Mouse (Mus musculus) midbrain, postnatal 0 days (tissue): Measurements from ENCODE around the gene St5. TPM values are rescaled to one million over a fixed set of nuclear protein-coding genes. Genes with fewer than 3 reads are reported as not detected.

Experiments used
- ATAC-seq: fragments of 200-750 bp; cut with Nextera tagmentation; 2 replicates; pipeline ENCODE4 v1.8.0; 2017; ENCODE audit warnings: moderate number of reproducible peaks, mild to moderate bottlenecking, moderate TSS enrichment, moderate library complexity; ENCODE audit not compliant: low FRiP score
- DNase-seq: peaks from one replicate; pipeline ENCODE4 v3.0.0-alpha.2; 2015; ENCODE audit warnings: low spot score
- H3K27ac ChIP-seq: fragments of 300-500 bp; sonication (generic); 2 replicates; pipeline ENCODE4 v1.5.1; 2014; ENCODE audit warnings: low read depth, mild to moderate bottlenecking, low read length, mixed read lengths
- H3K27me3 ChIP-seq: fragments of 300-500 bp; sonication (generic); 2 replicates; pipeline ENCODE4 v1.6.1; 2014; ENCODE audit warnings: low read length, control low read depth, mixed read lengths; ENCODE audit not compliant: insufficient read depth
- H3K36me3 ChIP-seq: fragments of 300-500 bp; sonication (generic); 2 replicates; pipeline ENCODE4 v1.6.1; 2014; ENCODE audit warnings: low read length, control low read depth, mixed read lengths; ENCODE audit not compliant: insufficient read depth
- H3K4me1 ChIP-seq: fragments of 300-500 bp; sonication (generic); 2 replicates; pipeline ENCODE4 v1.6.1; 2014; ENCODE audit warnings: mild to moderate bottlenecking, control low read depth, antibody characterized with exemption, low read length, mixed read lengths; ENCODE audit not compliant: insufficient read depth
- H3K4me2 ChIP-seq: fragments of 300-500 bp; sonication (generic); 2 replicates; pipeline ENCODE4 v1.6.1; 2014; ENCODE audit warnings: low read depth, mild to moderate bottlenecking, low read length, mixed read lengths; ENCODE audit not compliant: poor library complexity, severe bottlenecking
- H3K4me3 ChIP-seq: fragments of 300-500 bp; sonication (generic); 2 replicates; pipeline ENCODE4 v1.5.1; 2014; ENCODE audit warnings: low read depth, mild to moderate bottlenecking, low read length, moderate library complexity
- H3K9ac ChIP-seq: fragments of 300-500 bp; sonication (generic); replicated peaks from 2 replicates; pipeline ENCODE4 v1.6.1; 2014; ENCODE audit warnings: mild to moderate bottlenecking, low read length, moderate library complexity, mixed read lengths; ENCODE audit not compliant: poor library complexity, severe bottlenecking
- H3K9me3 ChIP-seq: fragments of 300-500 bp; sonication (generic); 2 replicates; pipeline ENCODE4 v1.6.1; 2016; ENCODE audit warnings: low read length, control low read depth
- CTCF ChIP-seq: IDR thresholded peaks from 2 replicates; pipeline ENCODE4 v1.5.1; 2016; ENCODE audit warnings: antibody characterized with exemption, mild to moderate bottlenecking
- WGBS: fragments of 180-500 bp; shearing (Covaris S2); extraction: QIAGEN DNeasy Blood & Tissue Kit; methylation state at CpG from one replicate; pipeline ENCODE4 v1.1.7; 2014; 5-methylcytosine and 5-hydroxymethylcytosine counted together
- polyA plus RNA-seq: library from polyadenylated mRNA; unstranded; fragments of >200 nt; fragmentation: Nextera tagmentation; extraction: Ambion mirVana; gene quantifications from 2 replicates; pipeline ENCODE4 v1.2.1, GENCODE M21; 2015
- total RNA-seq: library from RNA; depleted of rRNA; stranded (reverse); fragments of >200 nt; gene quantifications from 2 replicates; pipeline ENCODE4 v1.2.3, GENCODE M21; 2014

Gene St5
- total and polyA plus RNA-seq, 2 experiments from 2014 or later, result 14.4 to 48.3 TPM

DNA sequence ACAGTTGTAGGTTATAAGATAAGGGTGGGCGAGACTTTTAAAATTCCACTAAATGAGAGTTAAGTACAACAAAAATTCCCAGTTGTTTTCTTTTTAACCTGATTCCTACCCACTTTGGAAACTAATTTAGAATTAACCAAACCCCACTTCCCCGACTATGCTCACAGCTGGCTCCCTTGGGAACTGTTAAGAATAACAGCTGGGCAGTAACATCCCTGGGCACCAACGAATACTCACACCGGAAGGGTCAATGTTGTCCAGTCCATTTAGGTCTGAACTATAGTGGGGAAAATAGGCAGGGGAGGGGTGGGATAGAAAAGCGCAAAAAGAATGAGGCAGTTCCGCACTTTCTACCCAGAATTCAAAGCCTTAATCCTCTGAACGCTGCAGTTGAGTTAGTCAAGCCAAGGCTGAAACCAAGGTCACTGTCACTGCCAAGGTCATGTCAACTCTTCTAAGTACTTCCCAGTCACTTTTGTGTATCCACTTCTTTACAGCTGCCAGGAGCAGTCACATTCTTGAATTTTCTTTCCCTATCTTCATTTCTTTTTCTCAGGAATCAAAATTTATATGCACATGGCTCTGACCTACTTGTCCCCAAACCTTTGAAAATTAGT is 96.3 kb downstream of the St5 start:
- H3K9ac ChIP-seq, result no peak overlapping the region
- no peak for TF ChIP-seq CTCF
- H3K4me2 ChIP-seq, result no peak overlapping the region
- no peaks in the 10 kb centered on the region for H3K36me3 ChIP-seq
- H3K27ac ChIP-seq, result no peak overlapping the region
- no peak for DNase-seq
- no peaks in the 10 kb centered on the region for H3K27me3 ChIP-seq
- H3K4me3 ChIP-seq, result no peak overlapping the region
- 73% methylated on average over 7 of the region's 7 CpGs for WGBS
- H3K4me1 ChIP-seq, result peaks cover 3% of the 10 kb centered on the region; the same call in 1 of the 2 replicates
- H3K9me3 ChIP-seq, result no peaks in the 10 kb centered on the region
- ATAC-seq, result no peak

DNA sequence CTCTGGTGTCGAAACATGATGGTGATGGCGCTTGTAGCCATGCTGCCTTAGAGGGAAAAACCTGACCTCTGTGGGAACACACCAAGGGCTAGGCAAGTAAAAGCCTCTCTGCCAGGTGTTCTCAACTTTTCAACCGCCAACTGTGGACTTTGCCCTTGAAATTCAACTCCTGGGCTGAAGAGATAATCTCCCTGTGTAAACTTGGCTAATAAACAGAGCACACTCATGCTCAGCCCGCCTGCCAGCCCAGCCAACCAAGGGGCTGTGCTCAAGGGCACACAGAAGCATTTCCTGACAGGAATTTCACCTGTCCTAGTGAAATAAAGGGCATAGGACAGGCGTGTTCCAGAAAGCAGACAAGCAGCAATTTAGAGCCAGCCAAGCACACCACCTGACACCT is 100.8 kb downstream of the St5 start:
- Histone ChIP-seq H3K4me2 (no peak overlapping the region), H3K4me1 (0 out of 2 replicates have a peak, but pooled peaks cover 2% of the 10 kb centered on the region), H3K27ac (no peak overlapping the region), H3K36me3 (no peaks in the 10 kb centered on the region), H3K9me3 (no peaks in the 10 kb centered on the region), H3K27me3 (no peaks in the 10 kb centered on the region), H3K9ac (no peak overlapping the region), H3K4me3 (no peak overlapping the region)
- TF ChIP-seq CTCF, result no peak
- DNase-seq, result no peak
- ATAC-seq, result no peak
- 81% methylated on average over 5 of the region's 5 CpGs for WGBS

DNA sequence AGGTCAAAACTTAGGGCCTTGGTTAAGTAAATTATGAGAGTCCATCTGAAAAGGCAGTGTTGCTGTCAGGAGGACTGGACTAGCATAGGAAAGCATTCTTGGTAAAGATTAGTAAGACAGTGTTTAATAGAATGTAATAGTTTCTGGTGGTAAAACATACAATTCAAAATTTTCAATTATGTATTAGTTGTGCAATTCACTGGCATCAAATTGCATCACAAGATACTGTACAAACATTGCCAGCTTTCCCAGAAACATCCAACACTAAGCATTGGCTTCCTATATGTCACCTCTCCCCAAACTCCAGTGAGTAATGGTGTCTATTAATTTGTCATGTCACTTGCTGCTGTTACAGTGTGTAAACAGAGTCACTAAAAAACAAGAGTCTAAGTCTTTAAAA is 101.4 kb downstream of the St5 start:
- ATAC-seq (no peak), DNase-seq (no peak)
- no peak overlapping the region for H3K4me2 ChIP-seq
- H3K36me3 ChIP-seq, result no peaks in the 10 kb centered on the region
- H3K4me1 ChIP-seq, result no peaks in the 10 kb centered on the region
- TF ChIP-seq CTCF, result no peak
- no peak overlapping the region for H3K27ac ChIP-seq
- H3K9ac ChIP-seq, result no peak overlapping the region
- no peaks in the 10 kb centered on the region for H3K27me3 ChIP-seq
- no peaks in the 10 kb centered on the region for H3K9me3 ChIP-seq
- no peak overlapping the region for H3K4me3 ChIP-seq

DNA sequence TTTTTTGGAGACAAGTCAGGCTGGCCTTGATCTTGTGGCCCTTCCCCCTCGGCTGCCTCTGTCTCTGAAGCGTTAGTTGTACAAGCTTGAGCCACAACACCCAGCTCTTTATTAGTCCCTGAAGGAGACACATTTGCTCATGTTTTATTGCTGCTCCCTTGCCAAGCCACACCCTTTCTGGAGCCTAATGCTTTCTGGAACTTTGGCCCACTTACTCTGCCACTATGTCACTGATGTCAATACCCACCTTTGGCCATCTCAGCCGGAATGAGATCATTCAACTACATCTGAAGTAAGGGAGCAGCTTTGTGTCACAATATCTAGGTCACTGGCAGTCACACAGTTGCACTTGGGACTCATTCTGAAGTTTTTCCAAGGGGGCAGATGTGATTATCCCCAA is 102.7 kb downstream of the St5 start:
- no peak overlapping the region for H3K4me3 ChIP-seq
- H3K9me3 ChIP-seq, result no peaks in the 10 kb centered on the region
- no peak for TF ChIP-seq CTCF
- H3K36me3 ChIP-seq, result no peaks in the 10 kb centered on the region
- H3K4me1 ChIP-seq, result no peaks in the 10 kb centered on the region
- no peak overlapping the region for H3K4me2 ChIP-seq
- H3K9ac ChIP-seq, result no peak overlapping the region
- no peak for DNase-seq
- H3K27ac ChIP-seq, result no peak overlapping the region
- no peaks in the 10 kb centered on the region for H3K27me3 ChIP-seq
- ATAC-seq, result no peak
- WGBS, result 70% methylated on average over 3 of the region's 3 CpGs

DNA sequence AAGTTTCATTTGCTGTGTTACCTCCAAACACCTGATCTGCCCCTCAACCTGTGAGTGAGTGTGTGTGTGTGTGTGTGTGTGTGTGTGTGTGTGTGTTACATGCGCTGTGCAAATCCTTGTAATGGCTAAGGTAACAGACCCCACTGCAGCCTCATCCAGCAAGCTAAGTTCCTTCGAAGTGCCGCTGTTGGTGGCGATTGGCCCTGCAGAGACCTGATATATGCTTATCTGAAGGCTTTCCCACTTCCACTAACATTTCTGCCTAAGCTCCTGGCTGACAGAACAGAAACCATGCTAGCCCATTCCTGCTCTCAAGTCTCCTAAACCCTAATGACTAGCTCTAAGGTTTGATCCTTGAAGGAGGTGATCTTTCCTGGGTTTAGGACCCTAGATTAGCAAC is 103.4 kb downstream of the St5 start:
- WGBS, result 97% methylated on average over 4 of the region's 4 CpGs
- H3K9ac ChIP-seq, result no peak overlapping the region
- no peaks in the 10 kb centered on the region for H3K36me3 ChIP-seq
- no peaks in the 10 kb centered on the region for H3K27me3 ChIP-seq
- no peak overlapping the region for H3K27ac ChIP-seq
- ATAC-seq (no peak), DNase-seq (no peak)
- no peak overlapping the region for H3K4me2 ChIP-seq
- no peaks in the 10 kb centered on the region for H3K9me3 ChIP-seq
- no peak for TF ChIP-seq CTCF
- H3K4me1 ChIP-seq, result no peaks in the 10 kb centered on the region
- no peak overlapping the region for H3K4me3 ChIP-seq

DNA sequence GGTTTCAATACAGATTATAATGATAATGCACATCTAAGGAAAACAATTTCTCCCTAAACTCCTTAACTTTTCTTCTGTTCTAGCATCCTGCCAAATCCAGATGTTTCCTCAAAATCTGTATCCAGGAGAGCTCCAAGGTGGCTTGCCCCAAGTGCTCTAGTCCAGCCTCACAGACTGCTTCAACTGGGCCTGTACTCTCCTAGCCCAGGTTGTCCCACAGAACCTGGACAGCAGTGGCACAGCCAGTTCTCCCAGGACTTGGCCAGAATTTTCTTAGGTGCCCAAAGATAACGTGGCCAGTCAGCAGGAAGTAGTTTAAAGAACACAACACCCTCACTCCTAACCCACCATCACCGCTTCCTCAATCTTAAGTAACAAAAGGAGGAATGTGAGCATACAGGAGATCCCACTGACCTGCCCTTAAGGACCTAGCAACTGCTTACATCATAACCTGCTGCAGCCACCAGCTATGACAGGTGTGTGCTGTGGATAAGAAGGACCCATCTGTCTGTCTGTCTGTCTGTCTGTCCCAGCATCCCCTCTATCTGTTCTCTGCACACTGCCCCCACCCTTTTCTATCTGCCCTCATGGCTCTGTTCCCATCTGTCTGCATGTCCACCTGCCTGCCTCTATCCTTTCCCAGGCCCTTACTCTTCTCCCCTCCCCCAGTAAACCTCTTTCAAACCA is 108.4 kb downstream of the St5 start:
- no peak overlapping the region for H3K27ac ChIP-seq
- ATAC-seq (no peak), DNase-seq (no peak)
- WGBS, result 77% methylated on average over 2 of the region's 2 CpGs
- H3K9me3 ChIP-seq, result no peaks in the 10 kb centered on the region
- H3K9ac ChIP-seq, result no peak overlapping the region
- H3K36me3 ChIP-seq, result no peaks in the 10 kb centered on the region
- no peaks in the 10 kb centered on the region for H3K27me3 ChIP-seq
- TF ChIP-seq CTCF, result no peak
- no peak overlapping the region for H3K4me2 ChIP-seq
- no peak overlapping the region for H3K4me3 ChIP-seq
- H3K4me1 ChIP-seq, result no peaks in the 10 kb centered on the region
